Mouse (Mus musculus) forebrain, embryonic 11.5 days (tissue): ENCODE measurements around the gene Tmem52b. TPM values are rescaled to one million over a fixed set of nuclear protein-coding genes. Genes with fewer than 3 reads are reported as not detected.
"Not testable (repeated sequence)": the region's sequence is repeated elsewhere in the genome, so short reads cannot be mapped to it uniquely, and the experiment has no call there.

Source experiments
- ATAC-seq: fragments of 200-750 bp; cut with Nextera tagmentation; replicated peaks from 2 replicates; pipeline ENCODE4 v1.8.0; 2017; ENCODE audit warnings: moderate TSS enrichment; ENCODE audit not compliant: low FRiP score
- DNase-seq: peaks from one replicate; pipeline ENCODE4 v3.0.0-alpha.2; 2017; ENCODE audit warnings: low spot score
- H3K27ac ChIP-seq: fragments of 300-500 bp; sonication (generic); 2 replicates; pipeline ENCODE4 v1.5.1; 2014; ENCODE audit warnings: low read depth, low read length
- H3K27me3 ChIP-seq: fragments of 300-500 bp; sonication (generic); 2 replicates; pipeline ENCODE4 v1.6.1; 2014; ENCODE audit warnings: mild to moderate bottlenecking, low read length, mixed read lengths; ENCODE audit not compliant: control insufficient read depth, insufficient read depth
- H3K36me3 ChIP-seq: fragments of 300-500 bp; sonication (generic); 2 replicates; pipeline ENCODE4 v1.6.1; 2014; ENCODE audit warnings: mild to moderate bottlenecking, low read length, moderate library complexity, mixed read lengths; ENCODE audit not compliant: control insufficient read depth, insufficient read depth
- H3K4me1 ChIP-seq: fragments of 300-500 bp; sonication (generic); replicated peaks from 2 replicates; pipeline ENCODE4 v1.6.1; 2014; ENCODE audit warnings: low read length, mixed read lengths; ENCODE audit not compliant: control insufficient read depth, insufficient read depth
- H3K4me2 ChIP-seq: fragments of 300-500 bp; sonication (generic); 2 replicates; pipeline ENCODE4 v1.6.1; 2014; ENCODE audit warnings: low read depth, mild to moderate bottlenecking, low read length, moderate library complexity, mixed read lengths; ENCODE audit not compliant: severe bottlenecking
- H3K4me3 ChIP-seq: fragments of 300-500 bp; sonication (generic); 2 replicates; pipeline ENCODE4 v1.5.1; 2014; ENCODE audit warnings: low read depth, low read length
- H3K9ac ChIP-seq: fragments of 300-500 bp; sonication (generic); 2 replicates; pipeline ENCODE4 v1.6.1; 2014; ENCODE audit warnings: low read length
- H3K9me3 ChIP-seq: fragments of 300-500 bp; sonication (generic); 2 replicates; pipeline ENCODE4 v1.6.1; 2016; ENCODE audit warnings: low read length, mixed read lengths; ENCODE audit not compliant: control insufficient read depth
- WGBS: fragments of 180-500 bp; shearing (Covaris S2); extraction: QIAGEN DNeasy Blood & Tissue Kit; methylation state at CpG from one replicate; pipeline ENCODE4 v1.1.7; 2014; 5-methylcytosine and 5-hydroxymethylcytosine counted together
- polyA plus RNA-seq: library from polyadenylated mRNA; unstranded; fragments of >200 nt; fragmentation: Nextera tagmentation; extraction: Ambion mirVana; gene quantifications from 2 replicates; pipeline ENCODE4 v1.2.1, GENCODE M21; 2014

The Tmem52b gene
- polyA plus RNA-seq = not detected in 2 replicates

GRCm38 (mm10) chr6:129512367-129512766 lies at the start of gene Tmem52b:
Gene Tmem52b (plus strand): TSS chr6:129512555.
- DNase-seq (no peak), ATAC-seq (no peak)
- H3K9me3 ChIP-seq = no peaks in the 10 kb centered on the region
- H3K27me3 ChIP-seq = no peaks in the 10 kb centered on the region
- WGBS = 69% methylated on average over 3 of the region's 3 CpGs
- H3K4me3 ChIP-seq = no peak within 1 kb of the TSS
- no peak within 1 kb of the TSS for H3K4me2 ChIP-seq
- H3K27ac ChIP-seq = no peak within 1 kb of the TSS
- H3K4me1 ChIP-seq = no peaks in the 10 kb centered on the region
- H3K9ac ChIP-seq = no peak within 1 kb of the TSS
- H3K36me3 ChIP-seq = no peaks in the 10 kb centered on the region

- Histone ChIP-seq H3K9me3 (no peaks in the 10 kb centered on the region), H3K4me1 (no peaks in the 10 kb centered on the region), H3K9ac (no peak overlapping the region), H3K27ac (no peak overlapping the region), H3K36me3 (no peaks in the 10 kb centered on the region), H3K4me3 (no peak overlapping the region), H3K27me3 (no peaks in the 10 kb centered on the region), H3K4me2 (no peak overlapping the region)
- ATAC-seq = no peak
- DNase-seq = no peak
- WGBS = 93% methylated on average over 6 of the region's 6 CpGs
Measured at GRCm38 (mm10) chr6:129471386-129471785, 41.0 kb upstream of the Tmem52b start.

GRCm38 (mm10) chr6:129472627-129473026 lies 39.7 kb upstream of the Tmem52b start:
- ATAC-seq (no peak), DNase-seq (no peak)
- Histone ChIP-seq H3K27me3 (no peaks in the 10 kb centered on the region), H3K9me3 (no peaks in the 10 kb centered on the region), H3K27ac (no peak overlapping the region), H3K4me1 (no peaks in the 10 kb centered on the region), H3K4me2 (no peak overlapping the region), H3K4me3 (no peak overlapping the region), H3K36me3 (no peaks in the 10 kb centered on the region), H3K9ac (no peak overlapping the region)
- WGBS = 88% methylated on average over 5 of the region's 5 CpGs

GRCm38 (mm10) chr6:129476404-129477126 lies 35.8 kb upstream of the Tmem52b start:
- no peaks in the 10 kb centered on the region for H3K9me3 ChIP-seq
- DNase-seq = no peak
- H3K9ac ChIP-seq = no peak overlapping the region
- H3K4me2 ChIP-seq = no peak overlapping the region
- WGBS = 31% methylated on average over 13 of the region's 13 CpGs
- H3K36me3 ChIP-seq = no peaks in the 10 kb centered on the region
- no peaks in the 10 kb centered on the region for H3K27me3 ChIP-seq
- no peak for ATAC-seq
- H3K4me3 ChIP-seq = no peak overlapping the region
- H3K4me1 ChIP-seq = no peaks in the 10 kb centered on the region
- H3K27ac ChIP-seq = no peak overlapping the region

- Histone ChIP-seq H3K4me2 (no peak overlapping the region), H3K36me3 (no peaks in the 10 kb centered on the region), H3K4me1 (no peaks in the 10 kb centered on the region), H3K4me3 (no peak overlapping the region), H3K9ac (no peak overlapping the region), H3K9me3 (no peaks in the 10 kb centered on the region), H3K27ac (no peak overlapping the region), H3K27me3 (no peaks in the 10 kb centered on the region)
- DNase-seq = no peak
- no peak for ATAC-seq
- 69% methylated on average over 8 of the region's 8 CpGs for WGBS
Measured at GRCm38 (mm10) chr6:129480089-129480958, 32.0 kb upstream of the Tmem52b start.

GRCm38 (mm10) chr6:129494924-129495323 lies 17.4 kb upstream of the Tmem52b start:
- Histone ChIP-seq H3K27me3 (no peaks in the 10 kb centered on the region), H3K27ac (no peak overlapping the region), H3K4me2 (no peak overlapping the region), H3K9ac (no peak overlapping the region), H3K4me3 (no peak overlapping the region), H3K9me3 (no peaks in the 10 kb centered on the region), H3K4me1 (no peaks in the 10 kb centered on the region), H3K36me3 (no peaks in the 10 kb centered on the region)
- no peak for DNase-seq
- ATAC-seq = no peak
- 89% methylated on average over 4 of the region's 4 CpGs for WGBS

- H3K9ac ChIP-seq = no peak overlapping the region
- DNase-seq = no peak
- no peak overlapping the region for H3K4me3 ChIP-seq
- no peaks in the 10 kb centered on the region for H3K4me1 ChIP-seq
- no peaks in the 10 kb centered on the region for H3K27me3 ChIP-seq
- H3K9me3 ChIP-seq = no peaks in the 10 kb centered on the region
- ATAC-seq = no peak
- 94% methylated on average over 3 of the region's 3 CpGs for WGBS
- H3K36me3 ChIP-seq = no peaks in the 10 kb centered on the region
- H3K27ac ChIP-seq = no peak overlapping the region
- H3K4me2 ChIP-seq = no peak overlapping the region
Measured at GRCm38 (mm10) chr6:129497345-129498218, 14.8 kb upstream of the Tmem52b start.

GRCm38 (mm10) chr6:129499516-129499915 lies 12.8 kb upstream of the Tmem52b start:
- ATAC-seq, H3K36me3 ChIP-seq, H3K27me3 ChIP-seq, H3K4me2 ChIP-seq, DNase-seq, H3K4me1 ChIP-seq, H3K9ac ChIP-seq, H3K4me3 ChIP-seq, H3K9me3 ChIP-seq, H3K27ac ChIP-seq: not testable (repeated sequence)
- 91% methylated on average over 1 of the region's 1 CpGs for WGBS
